Mouse (Mus musculus): ENCODE measurements around the gene Rprd1b.

Gene Rprd1b

DNA sequence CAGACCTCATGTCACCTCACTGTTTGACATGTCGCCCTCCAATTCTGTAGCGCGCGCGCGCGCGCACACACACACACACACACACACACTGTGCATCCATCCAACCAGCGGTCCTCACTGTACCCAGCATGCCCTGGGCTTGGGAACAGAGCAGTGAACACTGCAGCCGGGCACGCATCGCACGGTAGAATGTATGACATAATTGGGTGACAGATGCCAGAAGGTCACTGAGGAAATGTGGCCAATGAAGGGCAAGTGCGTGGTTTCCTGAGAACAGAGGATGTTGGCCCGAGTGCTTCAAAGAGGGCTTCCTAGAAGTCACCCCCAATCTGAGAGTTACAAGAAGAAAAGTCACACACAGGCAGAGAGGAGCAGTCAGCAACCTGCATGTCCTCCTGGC, 146.7 kb downstream of the Rprd1b start:
- in situ Hi-C loops (cut with MboI, MseI), result no loop called here

DNA sequence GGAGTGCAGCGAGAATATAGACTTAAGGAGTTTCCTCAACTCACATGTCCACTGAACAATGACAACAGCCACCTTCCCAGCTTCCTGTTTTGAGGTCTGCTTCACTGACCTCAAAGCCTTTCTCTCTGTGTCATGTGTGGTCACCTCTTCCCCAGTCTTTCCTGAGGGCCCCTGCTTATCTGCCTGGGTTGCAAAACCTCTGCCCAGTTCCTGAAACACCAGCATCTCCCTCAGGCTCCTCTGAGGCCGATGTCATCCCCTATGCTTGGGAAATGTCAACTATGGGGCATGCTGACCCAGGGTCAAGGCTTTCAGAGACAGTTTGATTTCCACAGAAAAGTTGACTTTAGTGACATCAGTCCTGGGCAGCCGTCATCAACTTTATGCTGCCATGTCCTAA, 147.1 kb downstream of the Rprd1b start:
- in situ Hi-C loops (cut with MboI, MseI), result no loop called here

DNA sequence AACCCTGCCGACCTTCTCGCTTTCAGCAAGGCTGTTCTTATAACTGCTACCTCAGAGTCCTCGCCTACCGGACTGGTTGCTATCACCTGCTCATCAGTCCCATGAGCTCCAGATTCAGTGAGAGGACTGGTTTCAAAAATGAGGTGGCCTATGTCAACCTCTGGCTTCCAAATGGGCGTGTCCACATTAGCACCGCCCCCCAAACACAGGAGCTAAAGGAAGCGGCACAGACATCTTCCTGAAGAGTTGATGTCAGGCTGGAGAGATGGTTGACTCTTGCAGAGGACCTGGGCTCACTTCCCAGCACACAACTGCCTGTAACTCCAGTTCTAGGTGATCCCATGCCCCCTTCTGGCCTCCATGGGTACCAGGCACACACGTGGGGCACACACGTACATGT, 148.5 kb downstream of the Rprd1b start:
- in situ Hi-C loops (cut with MboI, MseI), result no loop called here

DNA sequence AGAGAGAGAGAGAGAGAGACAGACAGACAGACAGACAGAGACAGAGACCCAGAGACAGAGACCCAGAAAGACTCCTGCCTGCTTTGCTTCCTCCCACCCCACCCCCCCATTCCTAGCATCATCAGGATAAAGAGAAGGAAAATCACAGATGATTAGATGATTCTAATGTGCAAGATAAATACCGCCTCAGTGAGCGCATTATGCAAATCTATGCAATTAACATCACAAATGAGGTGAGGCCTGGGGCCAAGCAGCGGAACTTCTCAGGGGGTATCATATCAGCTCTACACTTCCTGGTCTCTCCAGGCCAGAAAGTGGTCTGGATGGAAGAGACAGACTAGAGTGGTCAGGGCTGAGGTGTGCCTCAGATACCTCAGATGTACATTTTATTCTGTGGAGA, 149.3 kb downstream of the Rprd1b start:
- in situ Hi-C loops (cut with MboI, MseI), result no loop called here

DNA sequence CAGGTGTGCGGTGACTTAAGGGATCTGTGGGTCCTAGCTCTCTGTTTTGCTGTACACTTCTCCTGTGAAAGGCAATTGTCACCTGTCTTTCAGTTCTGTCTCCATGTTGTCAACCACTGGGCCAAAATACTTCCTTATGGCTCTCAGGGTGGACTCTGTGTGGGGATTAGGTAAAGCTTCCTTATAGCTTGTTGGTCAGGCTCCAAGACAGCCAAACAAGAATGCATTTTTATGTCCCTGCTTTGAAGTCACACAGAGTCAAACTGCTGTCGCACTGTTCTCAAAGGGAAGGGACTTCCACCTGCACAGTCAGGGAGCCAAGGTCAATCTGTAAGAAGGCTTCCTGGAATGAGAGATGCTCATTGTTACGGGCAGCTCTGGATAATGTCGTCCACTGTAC, 149.8 kb downstream of the Rprd1b start:
- in situ Hi-C loops (cut with MboI, MseI), result no loop called here

DNA sequence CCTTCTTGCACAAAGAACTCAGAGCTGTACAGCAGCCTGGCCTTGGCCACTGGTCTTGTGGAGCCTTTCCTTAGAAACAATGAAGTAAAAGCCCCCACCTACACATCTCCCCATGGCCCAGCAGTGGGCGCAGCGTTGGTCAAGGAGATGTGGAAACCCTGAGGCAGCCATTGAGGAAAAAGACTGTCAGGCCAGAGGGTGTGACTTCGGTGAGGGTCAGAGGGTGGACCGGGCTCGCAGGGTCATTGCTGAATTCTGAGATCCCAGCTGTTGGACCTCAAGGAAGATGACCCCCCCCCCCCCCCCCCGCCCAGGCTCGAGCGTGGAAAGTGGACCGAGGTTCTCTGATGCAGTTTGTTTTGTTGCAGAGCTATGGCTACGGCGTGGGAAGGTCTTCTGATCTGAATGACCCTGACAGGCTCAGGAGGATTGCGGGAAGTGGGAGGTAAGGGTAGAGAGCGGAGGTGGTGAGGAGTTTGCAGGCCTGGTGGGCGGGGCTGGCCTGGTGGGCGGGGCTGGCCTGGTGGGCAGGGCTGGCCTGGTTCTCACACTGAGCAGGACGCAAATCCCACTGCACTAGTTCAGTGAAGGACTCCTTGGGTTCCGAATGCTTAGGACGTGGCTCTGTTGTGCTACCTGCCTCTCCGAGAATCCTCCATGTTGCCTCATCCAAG, 150.5 kb downstream of the Rprd1b start:
- in situ Hi-C loops (cut with MboI, MseI), result no loop called here

DNA sequence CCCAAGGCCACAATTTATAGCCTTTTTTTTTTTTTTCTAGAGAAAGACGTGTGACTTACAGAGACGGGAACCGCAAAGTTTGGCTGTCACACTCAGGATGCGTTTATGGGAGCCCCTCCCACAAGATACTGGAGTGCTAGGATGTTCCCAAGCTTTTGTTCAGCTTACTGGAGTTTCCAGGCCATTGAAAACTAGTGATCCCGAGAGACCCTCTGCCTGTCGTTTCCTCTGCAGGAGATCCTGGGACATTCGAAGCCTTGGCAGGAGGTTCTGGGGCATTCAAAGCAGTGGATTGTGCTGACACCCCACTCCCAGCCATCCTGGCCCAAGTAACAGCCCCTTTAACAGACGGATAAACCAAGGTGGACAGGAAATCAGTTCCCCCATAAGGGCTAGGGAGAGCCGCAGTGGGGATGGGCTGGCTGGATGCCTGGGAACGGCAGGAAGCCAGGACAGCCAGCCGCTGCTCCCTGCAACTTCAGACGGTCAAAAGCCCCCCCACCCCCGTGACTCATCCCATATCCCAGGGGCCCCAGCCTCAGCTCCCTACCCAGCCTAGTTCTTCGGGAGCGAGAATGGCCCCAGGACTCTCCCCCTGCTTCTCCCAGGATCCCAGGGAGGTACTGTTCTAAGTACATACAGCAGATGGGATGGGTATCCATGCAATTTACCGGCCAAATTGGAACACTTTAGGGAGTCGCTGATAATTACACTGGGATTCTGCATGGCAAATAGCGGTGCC, 151.2 kb downstream of the Rprd1b start:
- in situ Hi-C loops (cut with MboI, MseI), result no loop called here

DNA sequence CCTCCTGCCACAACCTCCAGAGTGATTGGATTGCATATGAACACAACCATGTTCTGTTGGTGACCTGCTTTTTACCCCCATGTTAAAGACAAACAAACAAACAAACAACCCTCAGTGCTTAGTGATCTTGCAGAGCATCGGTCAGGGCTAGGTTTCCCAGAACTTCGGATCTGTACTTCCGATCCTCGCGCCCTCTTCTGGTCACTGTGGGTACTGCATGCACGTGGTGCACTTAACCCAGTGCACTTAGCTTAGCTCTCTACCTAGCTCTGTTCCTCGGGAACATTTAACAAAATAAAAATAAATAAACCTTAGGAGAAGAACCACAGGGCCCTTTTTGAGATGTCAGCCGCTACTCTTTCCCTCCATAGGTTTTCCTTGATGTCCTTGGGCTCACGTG, 152.5 kb downstream of the Rprd1b start:
- in situ Hi-C loops (cut with MboI, MseI), result no loop called here

All from T-helper 2 cell (primary cell).